Mouse (Mus musculus) kidney, postnatal 10 days (tissue): ENCODE data around the gene Zfand3.

Experiments used
- DNase-seq: peaks from one replicate; pipeline ENCODE4 v3.0.0; 2021; ENCODE audit warnings: mixed read lengths

Zfand3 gene

DNA sequence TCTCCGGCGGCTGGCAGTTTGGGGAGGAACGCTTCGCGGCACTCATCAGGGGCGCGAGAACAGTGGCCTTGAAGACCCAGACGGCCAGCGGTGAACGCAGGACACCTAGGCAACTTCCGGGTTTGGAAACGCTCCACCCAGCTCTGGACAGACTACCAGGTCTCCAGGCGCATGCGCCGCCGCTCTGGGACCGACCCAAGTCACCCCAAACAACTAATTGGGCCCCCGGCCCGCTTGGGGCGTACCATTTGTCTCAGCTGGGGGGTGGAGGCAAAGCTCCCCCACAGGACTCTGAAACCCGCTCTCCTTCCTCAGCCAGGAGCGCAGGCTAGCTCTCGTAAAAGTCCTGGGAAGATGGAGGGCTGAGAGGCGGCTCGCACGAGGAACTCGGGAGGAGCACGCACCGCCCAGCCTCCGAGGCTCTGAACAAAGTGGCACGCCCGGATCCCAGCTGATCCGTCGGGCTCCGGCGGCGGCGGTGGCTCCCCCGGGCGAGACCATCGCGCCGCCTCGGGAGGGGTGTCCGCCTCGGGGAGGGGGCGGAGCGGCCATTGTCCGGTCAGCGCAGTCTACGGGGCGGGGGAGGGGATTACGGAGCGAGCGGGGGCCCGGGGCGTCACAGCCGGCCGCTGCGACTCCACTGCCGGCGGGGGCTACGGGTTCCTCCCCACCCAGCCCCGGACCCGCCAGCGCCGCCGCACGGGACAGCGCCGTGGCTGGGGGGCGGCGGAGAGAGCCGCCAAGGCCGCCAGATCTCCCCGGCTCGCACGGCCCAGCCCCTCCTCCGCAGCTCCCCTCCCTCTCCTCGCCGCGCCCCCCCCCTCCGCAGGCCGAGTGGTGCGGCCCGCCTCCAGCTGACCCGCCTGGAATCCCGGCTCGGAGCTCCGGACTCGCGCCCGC, at the start of gene Zfand3:
Zfand3 (plus strand) TSS at position 531 of the 900 bp plus-strand sequence.
- DNase-seq: peak; percentile 97

DNA sequence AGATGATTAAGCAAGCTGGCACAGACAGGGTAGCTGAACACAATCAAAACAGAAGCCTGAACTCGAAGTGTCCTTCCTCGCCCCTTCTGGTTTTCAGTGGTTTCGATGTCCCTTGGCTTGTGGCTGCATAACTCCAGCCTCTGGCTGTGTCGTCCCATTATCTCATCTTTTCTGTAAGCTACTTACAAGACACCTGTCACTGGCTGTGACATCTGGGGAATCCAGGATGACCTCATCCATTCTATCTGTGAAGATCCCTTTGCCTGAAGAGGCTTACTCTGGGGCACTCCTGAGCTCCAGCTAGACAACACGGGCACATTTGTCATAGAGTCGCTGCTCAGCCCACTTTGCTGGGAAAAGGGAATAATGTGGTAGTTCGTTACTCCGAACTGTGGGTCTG, 48.7 kb upstream of the Zfand3 start:
- no peak for DNase-seq

DNA sequence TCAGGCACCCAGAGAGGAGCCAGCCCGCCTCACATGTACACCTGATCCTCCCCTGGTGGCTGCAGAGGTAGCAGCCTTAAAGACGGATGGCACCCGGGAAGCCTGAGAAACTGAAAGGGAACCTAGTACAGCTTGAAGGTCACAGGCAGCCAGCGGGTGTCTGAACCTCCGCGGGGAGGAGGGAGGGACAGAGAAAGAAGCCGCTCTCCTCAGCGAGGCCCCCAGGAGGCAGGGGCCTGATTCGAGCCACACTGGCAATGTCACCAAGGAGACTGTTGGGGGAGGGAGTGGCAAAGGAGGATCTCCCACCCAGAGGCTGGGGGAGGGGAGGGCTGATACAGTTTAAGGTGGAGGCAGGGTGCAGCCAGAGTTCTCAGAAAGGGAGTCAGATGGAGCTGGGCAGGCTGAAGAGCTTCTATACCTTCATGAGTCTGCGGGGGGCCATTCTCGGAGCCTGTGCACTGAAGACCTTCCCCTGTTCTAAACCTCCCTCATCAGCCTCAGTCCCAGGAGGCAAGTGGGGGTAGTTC, 40.7 kb upstream of the Zfand3 start:
- DNase-seq: no peak

DNA sequence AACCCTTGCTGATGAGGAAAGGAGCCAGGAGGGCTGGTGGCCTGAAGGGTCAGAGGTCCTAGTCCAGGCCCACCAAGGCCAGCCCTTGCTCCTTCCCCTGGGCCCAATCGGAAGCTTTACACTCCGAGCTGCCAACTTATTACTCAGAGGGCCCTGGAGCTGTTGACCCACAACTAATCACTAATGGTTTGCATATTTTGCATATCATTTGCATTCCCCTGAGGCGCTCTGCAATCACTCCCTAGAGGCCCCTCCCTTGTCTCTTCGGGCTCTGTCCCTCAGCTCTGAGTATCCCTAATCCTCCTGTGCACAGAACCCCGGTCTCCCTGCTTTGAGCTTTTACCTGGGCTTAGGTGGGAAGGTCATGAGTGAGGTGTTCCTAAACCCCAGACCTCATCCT, 39.0 kb upstream of the Zfand3 start:
- DNase-seq: peak; percentile 35

DNA sequence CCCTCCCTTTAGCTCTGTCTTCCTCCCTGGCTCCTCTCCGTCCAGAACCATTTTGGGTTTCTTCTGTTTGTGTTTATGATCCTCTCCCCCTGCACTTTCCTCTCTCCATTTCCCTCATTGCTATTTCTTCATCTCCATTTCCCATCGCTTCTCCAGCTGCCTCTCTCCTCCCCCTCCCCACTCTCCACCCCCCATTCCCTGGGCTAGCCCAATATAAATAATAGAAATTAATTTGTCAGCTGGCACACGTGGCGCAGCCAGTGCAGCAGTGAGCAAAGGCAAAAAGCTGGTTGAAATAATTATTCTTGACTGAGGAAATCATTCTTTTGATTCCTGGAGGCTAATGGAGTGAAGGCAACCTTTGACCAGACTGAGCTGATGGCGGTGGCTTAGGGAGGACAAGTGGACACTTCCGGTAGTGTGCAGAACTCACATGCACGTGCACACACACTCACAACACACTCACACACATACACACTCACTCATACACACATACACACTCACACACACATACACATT, 34.4 kb upstream of the Zfand3 start, which contains the start of gene Mdga1:
Mdga1 (minus strand) TSS at position 51 of the 519 bp plus-strand sequence.
- DNase-seq: no peak

DNA sequence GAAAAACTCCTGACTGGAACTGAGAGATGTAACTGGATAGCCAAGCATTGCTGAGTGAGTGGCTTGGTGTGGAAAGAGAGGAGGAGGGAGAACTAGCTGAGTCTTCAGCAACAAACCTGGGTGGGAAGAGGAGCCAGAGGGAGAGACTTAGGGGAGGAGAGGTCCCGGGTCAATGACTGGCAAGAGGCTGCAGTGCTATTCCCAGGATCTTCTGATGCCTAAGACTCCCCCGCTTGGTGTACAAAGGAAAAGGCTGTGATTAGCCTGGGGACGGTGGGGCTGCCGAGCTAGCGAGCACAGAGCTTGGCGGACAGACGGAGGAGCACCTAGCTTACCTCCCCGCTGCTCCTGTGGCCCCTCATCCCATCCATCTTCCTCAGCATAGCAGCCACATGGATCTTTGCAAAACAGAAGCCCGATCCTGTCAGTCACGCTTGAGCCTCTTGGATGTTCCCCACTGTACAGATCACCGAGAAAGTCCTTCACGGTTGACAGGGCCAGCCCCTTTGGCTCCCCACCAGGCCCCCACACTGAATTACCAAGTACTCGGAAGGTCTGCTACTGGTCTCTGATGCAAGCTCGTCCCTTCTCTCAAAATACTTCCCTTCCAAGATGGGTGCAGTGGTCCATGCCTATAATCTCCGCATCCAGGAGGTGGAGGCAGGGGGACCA, 32.6 kb upstream of the Zfand3 start:
- no peak for DNase-seq

DNA sequence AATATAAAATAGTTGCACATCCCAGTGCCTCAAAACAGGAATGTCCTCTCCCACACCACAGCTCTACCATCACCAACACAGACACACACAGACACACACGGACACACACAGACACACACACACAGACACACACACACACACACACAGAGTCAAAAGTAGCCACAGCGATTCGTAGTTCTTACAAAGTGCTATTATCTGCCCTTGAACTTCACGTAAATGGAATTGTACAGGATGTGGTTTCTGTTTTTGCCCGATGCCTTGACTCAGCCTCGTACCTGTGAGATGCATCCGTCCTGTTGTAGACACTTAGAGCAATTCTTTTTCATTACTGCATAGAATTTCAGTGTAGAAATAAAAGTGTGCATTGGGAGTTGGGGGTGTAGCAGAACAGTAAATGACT, 31.3 kb upstream of the Zfand3 start:
- no peak for DNase-seq

DNA sequence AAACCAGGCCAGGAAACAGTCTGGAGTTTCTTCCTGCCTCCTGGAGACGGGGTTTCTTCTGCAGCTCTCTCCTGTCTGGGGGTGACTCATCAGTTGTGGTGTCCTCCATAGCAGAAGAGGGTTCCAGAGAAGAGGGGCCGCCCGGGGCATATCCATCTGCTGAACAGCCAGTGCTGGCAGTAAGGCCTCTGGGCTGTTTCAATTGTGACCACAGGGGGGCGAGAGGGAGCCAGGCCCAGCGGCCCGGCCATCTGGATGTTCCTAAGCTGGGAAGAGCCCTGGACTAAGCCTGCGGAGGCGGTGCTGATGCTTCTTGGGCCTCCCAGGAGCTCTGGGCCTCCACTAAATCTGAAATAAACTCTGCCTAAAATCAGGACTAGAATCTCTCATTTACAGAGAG, 28.8 kb upstream of the Zfand3 start:
- peak; percentile 93 for DNase-seq

DNA sequence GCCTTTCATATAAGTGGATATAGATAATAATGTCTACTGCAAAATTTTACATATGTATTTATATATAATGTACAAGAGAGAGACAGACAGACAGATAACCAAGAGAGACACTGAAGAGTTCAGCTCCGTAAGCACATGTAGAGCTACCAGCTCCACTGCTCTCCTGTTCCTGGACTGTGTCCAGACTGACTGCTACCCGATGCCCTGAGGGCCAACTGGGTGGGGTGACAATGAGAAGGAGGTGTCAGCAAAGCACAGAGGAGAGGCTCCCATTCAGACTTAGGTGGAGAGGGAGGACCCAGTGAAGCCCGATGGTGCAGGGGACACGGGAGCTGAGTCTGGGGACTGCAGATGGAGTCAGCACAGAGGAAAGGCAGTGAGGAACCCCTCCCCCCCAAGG, 25.5 kb upstream of the Zfand3 start:
- DNase-seq: no peak

DNA sequence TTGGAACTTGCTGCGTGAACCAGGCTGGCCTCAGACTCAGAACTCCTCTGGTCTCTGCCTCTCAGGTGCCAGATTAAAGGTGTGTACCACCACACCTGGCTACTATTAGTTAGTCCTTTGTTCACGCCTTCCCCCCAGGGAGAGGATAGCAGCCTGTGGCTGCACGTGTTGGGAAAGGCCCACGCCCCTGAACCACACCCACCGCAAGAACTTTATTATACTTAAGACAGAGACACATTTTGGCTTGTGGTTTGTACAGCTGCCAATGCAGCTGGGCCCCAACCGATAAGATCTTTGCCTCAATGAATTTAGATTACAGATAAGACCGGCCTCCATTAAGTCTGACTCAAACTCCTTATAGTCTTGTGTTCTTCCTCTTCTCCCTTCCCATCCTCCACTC, 24.7 kb upstream of the Zfand3 start:
- no peak for DNase-seq

DNA sequence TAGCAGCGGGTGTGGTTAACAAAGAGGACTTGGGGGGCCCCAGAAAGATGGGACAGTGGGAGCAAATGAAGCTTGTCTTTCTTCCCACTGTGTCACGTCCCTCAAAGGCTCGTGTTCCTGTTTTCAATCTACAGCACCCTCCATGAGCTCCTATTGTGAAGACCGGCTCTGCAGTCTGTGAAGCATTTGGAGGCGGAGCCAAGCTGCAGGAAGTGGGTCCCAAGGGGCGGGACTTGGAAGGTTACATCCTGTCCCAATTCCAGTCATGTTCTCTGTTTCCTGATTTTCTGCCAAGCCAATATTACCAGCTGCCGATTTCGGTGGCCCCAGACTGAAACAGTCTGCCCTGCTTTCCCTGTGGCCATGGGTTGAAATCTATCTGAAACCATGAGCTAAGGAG, 23.0 kb upstream of the Zfand3 start:
- no peak for DNase-seq

DNA sequence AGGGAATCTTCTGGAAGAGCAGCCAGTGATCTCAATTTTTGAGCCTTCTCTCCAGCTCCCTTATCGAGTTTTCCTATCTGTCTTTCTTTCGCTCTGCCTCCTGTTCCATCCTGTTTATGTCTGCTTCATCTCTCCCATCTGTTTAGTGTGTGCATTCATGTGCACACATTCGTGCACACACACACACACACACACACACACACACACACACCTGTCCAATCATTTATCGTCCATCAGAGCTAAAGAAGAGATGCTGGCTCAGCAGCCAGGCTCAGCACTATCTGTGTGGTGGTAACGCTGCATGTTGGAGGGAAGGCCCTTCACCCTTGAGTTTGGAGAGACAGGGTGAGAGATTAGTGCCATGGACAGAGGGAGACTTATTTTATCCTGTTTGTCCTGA, 21.3 kb upstream of the Zfand3 start:
- no peak for DNase-seq

DNA sequence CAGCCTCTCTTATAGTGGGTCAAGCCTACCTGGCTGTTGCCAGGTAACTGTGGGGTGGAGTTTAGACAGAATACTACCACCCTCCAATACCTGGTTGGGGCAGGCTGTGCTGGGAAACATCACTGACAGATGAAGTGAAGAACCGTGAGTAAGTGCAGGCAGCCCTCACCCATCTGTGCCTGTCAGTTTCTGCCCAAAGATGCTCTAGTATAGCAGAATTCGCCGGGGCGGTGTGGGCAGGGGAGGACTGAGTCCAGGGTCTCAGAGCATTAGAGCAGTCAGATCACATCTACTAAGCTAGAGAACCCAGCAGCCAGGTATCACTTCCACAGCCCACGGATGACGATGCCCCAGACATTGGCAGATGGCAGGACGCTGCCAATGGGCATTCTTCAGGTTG, 19.6 kb upstream of the Zfand3 start:
- no peak for DNase-seq

DNA sequence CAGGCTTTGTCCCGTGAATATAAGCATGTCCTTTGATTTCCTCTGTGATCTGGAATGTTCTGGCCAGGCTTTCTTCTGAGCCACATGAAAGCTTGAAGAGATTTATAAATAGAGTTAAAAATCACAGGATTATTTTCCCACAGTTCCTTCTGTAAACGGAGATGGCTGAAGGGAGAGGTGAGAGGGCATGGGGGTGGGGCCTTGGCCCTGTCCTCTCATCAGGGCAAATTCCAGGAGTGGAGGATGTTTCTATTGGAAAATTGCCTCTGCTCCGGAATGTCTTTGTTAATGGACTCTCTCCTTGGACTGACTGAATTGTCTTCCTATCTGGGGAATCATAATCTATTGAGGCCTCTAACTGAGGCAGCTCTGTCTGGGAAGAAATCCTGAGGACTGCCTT, 19.0 kb upstream of the Zfand3 start:
- DNase-seq: peak; percentile 83

DNA sequence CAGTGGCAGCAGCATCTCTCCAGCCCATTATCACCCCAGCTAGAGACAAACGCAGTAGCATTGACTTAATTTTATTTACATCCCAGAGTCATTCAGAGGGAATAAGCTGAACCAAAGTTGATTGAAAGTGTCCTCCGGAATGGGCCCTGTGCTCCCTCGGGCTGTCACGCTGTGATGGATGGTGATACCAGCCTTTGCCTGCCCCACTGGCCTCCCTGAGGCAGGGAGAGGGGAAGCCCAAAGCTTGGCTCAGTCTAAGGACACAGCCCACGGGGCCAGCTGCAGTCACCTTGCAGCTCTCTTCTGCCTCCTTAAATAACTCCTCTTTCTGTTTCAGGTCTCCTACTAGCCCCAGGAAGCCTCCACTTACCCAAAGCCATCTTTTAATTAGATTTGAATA, 16.4 kb upstream of the Zfand3 start:
- DNase-seq: no peak

DNA sequence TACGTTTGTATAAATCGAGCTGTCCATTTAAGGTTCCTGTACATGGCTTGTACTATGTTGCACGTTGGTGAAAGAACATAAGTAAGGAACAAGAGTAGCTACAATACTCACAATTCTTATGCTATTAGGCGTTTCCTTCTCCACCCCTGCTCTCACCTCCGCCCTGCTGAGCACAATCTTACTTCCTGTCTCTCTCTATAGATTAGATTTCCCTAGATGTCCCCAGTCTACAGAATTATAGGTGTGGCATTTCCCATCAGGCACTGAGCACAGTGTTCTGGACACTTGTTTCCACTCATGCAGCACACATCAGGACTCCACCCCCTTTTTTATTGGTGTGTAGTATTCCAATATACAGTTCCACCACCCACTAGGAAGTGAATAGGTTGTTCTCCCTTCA, 14.9 kb upstream of the Zfand3 start:
- DNase-seq: no peak

DNA sequence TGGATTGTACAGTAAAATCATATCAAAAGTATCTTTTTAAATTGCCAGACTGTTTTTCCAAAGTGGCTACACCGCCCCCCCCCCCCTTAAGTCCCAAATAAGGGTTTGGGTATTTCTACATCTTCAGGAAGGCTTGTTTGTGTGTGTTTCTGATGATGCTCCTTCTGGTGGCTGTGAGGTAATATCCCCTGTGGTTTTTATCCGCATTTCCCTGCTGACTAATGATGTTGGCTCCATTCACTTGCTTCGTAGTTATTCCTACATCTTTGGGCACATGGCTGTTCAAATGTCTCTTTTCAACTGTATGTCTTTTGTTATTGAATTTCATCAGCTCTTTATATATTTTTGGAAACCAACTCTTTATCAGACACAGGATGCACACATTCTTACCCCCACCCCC, 14.4 kb upstream of the Zfand3 start:
- no peak for DNase-seq

DNA sequence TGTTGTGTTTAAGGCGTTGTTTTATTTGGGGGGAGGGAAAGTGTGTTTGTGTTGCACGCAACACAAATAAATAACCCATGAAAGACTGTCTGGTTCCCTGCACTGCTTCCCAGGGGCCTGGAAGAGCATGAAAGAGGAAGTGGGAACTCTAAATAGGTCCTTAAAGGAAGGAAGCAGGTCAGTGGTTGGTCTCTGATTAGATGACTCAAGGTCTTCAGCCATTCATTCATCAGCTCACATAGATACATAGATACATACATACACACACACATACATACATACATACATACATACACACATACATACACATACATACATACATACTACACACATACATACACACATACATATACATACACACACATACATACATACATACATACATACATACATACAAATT, 13.7 kb upstream of the Zfand3 start:
- DNase-seq: no peak

DNA sequence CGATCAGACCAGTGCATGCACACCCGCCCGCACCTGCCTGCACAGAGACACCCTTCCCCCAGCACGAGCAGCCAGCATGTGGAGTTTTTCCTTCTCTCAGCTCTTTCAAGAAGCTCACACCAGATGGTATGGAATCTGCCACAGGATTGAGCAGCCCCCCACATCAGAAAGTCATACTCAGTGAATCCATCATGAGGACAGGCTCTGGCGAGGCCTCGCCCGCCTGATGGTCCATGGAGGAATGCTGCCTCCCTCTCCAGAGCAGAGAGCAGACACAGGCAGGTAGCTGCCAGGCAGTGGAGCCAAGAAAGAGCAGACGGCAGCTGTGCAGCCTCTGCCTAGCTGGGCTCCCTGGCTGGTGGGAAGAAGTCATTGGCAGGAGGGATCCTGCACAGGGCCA, 11.0 kb upstream of the Zfand3 start:
- DNase-seq: no peak

DNA sequence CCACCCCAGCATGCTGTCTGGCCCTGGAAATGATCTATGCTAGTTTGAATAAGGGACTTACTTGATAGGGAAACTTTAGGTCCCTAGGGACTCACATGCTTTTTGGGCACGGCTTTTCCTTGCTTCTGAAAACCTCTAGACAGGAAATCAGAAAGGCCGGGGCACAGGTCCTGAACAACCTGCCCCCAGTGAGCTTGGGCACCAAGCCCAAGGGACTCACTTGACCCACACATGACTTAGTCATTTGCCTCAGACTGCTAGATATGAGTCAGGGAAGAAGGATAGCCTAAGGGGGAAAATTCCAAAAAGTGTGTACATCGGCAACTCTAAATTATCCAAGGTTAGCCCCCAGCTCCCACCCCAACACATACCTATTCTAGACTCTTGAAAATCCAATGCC, 10.5 kb upstream of the Zfand3 start:
- DNase-seq: no peak

DNA sequence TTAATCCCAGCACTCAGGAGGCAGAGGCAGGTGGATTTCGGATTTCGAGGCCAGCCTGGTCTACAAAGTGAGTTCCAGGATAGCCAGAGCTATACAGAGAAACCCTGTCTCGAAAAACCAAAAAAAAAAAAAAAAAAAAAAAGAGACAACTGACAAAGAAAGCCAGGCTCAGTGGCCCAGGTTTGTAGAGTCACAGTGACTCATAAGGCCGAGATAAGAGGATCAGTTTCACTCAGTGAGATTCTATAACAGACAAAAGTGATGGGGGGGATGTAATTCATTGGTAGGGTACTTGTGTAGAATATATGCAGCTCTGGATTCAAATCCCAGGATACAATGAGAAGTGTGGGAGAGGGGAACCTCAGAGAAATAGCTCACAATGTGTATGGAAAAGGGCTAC, 10.1 kb upstream of the Zfand3 start:
- DNase-seq: no peak

DNA sequence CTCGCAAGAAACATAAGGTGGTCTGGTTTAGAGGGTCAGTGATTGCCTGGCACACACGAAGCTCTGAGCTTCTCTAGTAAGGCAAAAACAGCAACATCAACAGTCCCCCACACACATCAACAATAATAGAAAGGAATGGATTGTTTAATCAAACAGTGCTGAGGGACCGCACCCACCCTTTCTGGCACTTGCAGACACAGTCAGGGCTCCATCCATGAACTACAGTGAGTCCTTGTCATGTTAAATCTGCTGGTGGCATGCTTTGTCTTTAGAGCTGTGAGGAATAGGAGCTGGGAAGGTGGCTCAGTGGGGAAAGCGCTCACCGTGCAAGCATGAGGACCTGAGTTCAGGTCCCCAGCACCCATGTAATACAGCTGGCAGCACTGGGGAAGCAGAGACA, 8.5 kb upstream of the Zfand3 start:
- DNase-seq: no peak

DNA sequence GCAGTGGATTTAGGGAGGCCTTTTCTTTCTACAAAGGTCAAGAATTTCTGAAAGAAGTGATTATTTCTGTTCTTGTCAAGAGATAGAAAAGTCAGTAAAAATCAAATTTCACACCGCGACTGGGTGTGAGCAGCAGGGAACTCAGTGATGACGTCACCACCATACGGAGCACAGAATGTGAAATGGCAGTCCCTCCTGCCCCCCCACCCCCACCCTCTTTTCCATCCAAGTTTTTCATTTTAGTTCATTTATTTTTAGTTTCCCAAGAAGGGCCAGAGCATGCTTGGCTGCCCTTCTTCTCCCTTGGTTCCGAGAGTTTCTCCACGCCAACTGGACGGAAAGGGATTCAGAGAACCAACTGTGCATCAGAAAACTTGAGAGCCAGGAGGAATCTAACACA, 6.8 kb upstream of the Zfand3 start:
- no peak for DNase-seq
